Mouse (Mus musculus) cortical plate, adult 2 months (tissue): ENCODE measurements around the gene Trim7.

Source experiments
- CTCF ChIP-seq: fragments of 200-500 bp; IDR thresholded peaks from 2 replicates; pipeline ENCODE4 v1.5.1; 2011; ENCODE audit warnings: mild to moderate bottlenecking, control low read depth, low read length; ENCODE audit not compliant: insufficient read depth; ENCODE audit errors: extremely low read depth
- POLR2A ChIP-seq: fragments of 200-500 bp; IDR thresholded peaks from 2 replicates; pipeline ENCODE4 v1.6.1; 2011; ENCODE audit warnings: mild to moderate bottlenecking, low read length, control low read depth; ENCODE audit not compliant: insufficient read depth; ENCODE audit errors: extremely low read depth

GRCm38 (mm10) chr11:48820308-48820674 is 5.6 kb upstream of the Trim7 start:
- TF ChIP-seq CTCF (no peak), POLR2A (no peak)
